Mouse (Mus musculus) lung, postnatal 10 days (tissue): ENCODE measurements at regions not wholly inside any gene's neighbourhood (a gene's known extent, or its start where the extent isn't known, plus 50 kb on each side); places are given as distances from the start of the nearest gene placed in this dataset.
A peak's percentile ranks its signal among the peaks of the same experiment; 100 is the strongest.

Experiments
- DNase-seq: peaks from one replicate; pipeline ENCODE4 v3.0.0; 2021

DNA sequence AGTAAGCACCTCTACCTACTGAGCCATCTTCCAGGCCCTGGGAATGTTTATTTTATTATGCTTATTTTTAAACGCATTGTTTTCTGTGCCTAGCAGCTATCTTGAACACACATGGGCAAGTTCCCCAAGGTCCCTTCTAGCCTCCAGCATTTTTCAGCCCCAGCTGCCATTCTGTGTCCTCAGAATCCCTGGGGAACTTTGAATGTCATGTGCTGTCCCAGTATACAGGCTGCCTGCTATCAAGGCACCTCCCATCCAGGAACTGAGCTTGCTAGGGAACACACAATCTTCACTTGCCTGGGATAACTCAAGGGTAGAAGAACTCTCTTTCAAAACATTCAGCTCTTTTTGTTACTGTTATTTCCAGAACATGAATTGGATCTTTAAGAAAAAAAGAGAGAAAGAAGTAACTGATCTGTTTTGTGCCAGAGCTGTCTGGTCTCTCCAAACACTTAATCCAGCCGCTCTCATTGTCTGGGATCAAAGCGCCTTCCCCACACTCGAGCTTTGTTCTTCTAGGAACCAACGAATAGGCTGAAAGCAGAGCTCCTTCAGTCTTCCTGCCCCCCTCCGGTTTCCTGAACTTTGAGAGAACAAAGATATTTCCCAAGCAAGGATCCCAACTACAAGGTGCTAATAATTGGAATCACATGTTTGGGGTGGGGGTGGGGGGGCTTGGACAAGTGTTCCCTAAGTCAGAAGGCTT, 657.1 kb upstream of the Cdh11 start:
- peak; percentile 58 for DNase-seq

DNA sequence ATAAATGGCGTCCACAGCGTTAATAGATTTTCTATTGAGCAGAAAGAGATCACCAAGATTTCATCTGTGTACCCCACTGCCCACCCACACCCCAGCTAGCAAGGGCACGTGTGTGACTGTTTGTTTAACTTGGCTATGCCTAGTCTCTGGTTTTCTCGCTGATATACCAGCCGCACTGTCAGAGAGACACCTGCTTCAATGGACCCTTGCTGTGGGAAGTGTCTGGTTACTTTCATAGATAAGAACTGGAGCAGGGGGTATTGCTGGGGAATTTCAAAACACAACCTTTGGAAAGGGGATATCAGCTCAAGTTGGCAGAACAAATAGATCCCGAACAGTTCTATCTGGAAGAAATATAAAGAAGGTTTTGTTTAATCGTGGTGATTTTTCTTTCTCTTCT, 656.8 kb upstream of the Cdh5 start:
- no peak for DNase-seq

DNA sequence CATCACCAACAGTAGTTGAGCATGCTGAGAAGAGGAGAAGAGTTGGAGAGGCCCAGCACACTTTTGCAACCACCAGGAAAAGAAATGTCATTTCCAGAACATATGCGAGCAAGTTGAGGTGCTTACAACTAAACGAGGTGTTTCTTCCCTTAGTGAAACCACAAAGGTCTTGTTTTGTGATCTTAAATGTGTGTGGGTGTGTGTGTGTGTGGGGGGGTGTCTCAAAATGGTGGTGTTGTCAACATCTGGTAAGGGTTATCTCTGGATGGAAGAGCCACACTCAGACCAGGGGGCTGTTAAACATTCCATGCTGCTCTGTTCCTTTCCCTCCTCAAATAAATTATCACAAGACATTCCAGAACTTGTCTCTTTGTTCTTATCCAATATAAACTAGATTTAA, 656.0 kb upstream of the Cdh5 start:
- DNase-seq: no peak

DNA sequence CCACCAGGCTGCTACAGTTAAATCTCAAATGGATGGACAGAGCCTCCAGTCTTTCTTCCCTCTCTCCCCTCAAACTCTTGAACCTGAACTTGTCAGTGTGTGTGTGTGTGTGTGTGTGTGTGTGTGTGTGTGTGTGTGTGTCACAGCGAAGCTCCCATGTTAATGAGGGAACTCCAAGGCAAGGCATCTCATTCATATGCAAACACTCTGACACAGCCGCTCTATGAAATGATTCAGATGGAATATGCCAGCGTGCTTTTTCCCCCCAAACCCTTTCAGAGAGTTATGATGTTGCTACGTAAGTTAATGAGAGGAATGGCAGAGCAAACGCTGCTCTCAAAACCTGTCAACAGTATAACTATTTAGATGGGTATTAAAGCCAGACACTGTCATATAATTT, 653.5 kb upstream of the Cdh5 start:
- no peak for DNase-seq

DNA sequence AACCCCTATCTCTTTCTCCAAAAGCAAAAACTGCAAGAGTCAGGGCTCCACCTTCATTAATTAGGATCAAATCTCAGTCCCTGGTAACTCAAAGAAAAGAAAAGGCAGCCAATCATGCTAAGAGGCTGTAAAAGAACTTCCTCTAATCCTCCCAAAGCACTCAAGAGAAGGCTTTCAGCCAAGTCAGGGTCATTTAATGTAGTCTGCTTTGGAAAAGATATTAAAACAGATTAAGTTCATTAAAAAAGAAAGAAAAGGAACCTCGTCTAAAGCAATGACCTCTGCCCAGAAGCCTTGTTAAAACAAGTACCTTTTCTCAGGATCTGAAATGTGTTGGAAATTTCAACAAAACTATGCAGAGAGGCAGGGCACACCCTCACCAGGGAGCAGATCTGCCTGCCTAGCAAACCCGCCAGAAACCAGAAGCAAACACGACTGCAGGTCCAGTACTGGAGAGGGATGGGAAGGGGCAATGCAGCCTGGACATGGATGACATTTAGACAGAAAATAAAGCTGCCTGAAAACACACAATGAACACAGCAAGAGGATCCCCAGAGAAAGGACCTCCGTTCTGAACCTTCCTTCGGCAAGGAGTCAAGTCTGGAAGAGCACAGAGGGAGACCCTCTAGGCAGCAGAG, 649.9 kb upstream of the Cdh5 start:
- no peak for DNase-seq

DNA sequence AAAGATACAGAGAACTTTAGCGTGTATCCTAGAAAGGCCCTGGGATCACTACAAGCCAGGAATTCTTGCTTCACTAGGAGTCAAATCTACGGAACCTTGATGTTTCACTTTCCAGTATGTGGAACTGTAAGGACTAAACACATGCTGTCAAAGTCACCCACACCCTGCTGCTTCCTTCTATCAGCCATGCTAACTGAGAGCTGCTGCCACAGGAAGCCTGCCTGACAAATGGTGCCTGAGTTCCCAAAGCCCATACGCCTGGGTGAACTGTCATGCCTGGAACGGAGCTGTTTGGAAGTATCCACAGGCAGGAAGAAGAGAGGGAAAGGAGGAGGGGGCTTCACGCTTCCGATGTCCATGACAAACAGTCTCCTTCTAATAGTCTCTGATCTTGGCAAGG, 644.2 kb upstream of the Cdh5 start:
- DNase-seq: no peak

DNA sequence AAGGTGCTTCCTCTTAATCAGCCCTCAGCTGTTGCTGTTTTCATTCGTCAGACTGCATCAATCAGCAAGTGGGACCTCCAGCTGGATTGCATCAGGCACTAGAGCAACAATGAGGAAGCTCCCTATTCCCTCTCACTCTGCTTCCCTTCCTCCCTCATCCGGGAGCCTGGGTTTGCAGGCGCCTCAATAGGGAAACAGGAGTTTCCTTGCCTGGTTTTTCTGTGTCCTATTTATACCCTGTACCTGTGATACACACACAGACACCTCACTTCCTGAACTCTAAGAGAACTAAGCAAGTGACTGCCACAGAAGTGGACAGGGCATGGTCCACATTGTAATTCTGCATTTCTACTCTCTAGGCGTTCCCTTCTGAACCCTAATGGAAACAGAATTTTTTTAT, 637.9 kb upstream of the Cdh5 start:
- DNase-seq: peak; percentile 11

DNA sequence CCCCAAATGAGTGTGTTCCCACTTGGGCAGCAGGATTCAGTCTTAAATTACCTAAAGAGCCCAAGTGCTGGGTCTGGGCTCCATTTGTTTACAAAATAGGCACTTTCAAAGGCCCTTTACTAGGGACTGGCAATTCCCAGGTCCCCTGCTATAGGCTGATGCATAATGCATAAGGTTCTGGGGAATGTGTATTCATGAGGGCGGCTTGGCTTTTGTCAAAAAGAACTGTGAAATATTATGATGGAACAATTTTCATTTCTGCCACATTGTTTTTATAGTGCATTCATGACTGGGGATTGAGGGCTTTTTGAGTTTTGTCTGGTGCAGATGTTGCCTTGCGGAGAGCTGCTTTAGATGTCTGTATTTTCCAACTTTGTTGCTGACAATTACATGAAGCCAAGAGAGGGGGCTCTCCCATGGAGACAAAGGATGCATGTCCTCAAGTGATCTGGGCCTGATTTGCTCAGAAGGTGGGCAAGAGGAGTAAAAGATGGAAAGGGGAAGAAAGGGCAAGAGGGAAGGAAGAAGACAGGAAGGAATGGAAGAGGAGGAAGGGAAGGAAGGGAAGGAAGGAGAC, 636.6 kb upstream of the Cdh5 start:
- DNase-seq: no peak

DNA sequence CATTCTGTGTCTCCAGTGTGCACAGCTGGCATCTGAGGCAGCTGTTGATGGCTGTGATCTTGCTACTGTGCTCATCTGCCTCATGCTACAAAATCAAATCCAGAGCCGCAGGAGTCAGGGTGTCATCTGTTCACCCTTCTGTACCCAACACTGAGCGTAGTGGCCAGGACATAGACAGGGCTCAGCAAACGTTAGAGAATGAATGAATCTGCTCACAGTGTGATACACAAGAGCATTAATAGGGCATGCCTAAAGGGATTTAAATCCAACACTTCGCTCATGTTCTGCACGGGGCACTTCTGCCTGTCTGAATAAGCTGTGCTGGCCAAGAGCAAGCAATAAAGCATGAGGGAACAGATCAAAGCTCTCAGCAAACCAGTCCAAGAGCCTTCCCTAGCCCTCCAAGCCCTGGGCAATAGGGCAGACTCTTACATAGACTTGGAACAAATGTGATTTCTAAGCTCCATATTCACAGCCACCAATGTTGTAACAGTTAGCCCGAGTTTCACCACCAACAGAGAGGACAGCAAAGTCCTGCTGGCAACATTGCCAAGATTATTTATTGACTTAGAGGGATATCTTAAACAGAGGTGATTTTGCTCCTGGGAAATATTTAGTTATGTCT, 633.8 kb upstream of the Cdh5 start:
- peak; percentile 5 for DNase-seq

DNA sequence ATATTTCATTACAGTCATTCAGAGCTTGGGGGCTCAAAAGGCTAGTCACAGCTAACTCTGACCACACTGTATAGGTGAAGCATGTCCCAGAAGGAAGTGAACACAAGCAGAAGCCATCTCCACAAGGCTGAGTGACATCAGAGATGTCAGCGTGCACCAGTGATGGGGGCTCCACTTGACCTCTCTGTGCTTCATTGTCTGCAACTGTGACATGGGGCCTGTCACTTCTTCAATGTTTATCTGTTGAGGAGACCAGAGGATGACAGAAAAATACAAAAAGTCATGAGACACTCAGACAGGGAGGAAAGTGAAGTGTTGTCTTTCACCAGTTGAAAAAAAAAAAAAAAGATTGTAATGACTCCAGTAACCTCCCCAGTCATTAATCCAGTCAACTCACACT, 632.4 kb upstream of the Cdh5 start:
- DNase-seq: no peak

DNA sequence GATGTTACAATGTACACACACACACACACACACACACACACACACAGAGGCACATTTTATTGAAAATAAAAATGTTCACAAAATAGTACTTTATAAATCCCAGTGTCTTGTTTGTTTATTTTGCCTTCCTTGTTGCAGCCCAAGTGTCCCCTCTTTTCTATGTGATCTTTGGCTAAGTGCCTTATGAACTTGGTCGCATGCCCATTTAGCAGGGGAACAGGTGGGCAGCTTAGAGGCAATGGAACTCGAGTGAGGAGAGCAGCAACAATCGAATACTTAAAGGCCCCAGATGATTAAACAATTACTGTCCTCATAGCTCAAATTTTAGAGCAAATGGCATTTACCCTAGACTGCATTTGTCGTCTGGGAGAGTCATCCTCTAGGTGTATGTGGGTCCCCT, 631.1 kb upstream of the Cdh5 start:
- DNase-seq: no peak

DNA sequence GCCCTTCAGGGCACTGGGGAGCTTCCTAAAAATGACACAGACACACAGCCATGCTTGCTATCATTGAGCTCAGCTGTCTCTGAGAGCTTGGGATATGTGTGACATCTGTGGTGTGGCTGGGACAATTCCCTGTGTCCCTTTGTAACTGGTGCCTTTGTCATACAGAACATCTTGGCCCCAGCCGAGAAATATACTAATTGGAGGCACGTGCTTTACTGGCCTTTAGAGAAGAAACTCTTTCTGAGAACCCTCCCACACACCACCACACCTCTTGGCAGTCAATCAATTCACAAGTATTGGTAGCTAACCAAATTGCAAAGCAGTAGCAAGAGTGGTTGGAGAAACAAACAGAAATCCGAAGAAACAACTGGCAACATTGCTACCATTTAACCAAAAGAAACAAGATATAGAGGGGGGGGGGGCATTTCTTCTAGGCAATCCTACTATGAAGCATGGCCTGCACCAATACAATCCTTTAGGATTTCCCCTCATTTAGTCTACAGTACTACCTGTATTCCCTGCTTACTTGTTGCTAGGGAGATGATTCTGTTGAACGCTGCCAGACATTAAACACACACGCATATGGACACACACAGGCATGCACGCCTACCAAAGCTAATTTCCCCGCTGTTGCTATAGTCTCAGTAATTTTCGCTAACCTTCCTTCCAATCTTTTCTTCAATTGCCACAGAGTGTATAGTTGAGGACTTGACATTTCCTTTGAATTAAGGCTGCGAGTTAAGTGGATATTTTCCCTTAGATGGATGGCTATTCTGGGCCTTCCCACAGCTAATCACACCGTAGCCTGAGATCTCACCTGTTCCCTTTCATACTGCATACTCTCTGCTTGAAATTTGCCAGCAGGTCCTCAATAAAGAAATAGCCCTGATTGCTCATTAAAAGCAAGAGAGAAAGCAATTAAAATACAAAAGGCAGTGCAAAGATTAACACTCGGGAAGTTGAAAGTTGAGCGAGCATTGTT, 625.3 kb upstream of the Cdh5 start:
- DNase-seq: no peak

DNA sequence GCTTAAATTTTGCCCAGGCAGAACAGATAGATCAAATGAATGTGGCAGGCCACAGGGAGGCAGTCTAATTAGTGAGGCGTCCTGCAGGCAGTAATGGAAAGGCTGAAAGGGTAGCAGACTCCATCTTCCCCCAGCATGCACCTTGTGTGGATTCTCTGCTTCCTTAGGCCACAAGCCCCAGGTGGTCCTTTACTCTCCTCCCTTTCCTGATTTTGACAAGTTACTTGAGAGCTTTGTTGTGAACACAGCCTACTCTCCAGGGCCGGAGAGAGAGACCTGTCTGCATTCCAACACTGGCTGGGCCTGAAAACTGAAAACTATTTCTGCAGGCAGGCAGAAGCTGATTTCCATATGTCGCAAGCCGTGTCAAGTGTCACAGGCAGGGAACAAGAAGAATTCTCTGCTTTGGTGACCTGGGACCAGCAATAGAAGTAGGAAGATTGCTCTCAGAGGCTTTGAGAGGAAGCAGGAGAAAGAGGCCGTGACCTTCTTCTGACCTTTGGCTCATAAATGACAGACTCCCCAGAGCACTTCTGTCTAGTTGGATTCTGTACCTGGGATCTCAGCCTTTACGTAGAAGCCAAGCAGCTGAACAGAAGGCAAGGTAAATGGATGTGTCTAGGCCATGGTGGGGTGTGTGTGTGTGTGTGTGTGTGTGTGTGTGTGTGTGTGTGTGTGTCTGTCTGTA, 619.2 kb upstream of the Cdh5 start:
- no peak for DNase-seq

DNA sequence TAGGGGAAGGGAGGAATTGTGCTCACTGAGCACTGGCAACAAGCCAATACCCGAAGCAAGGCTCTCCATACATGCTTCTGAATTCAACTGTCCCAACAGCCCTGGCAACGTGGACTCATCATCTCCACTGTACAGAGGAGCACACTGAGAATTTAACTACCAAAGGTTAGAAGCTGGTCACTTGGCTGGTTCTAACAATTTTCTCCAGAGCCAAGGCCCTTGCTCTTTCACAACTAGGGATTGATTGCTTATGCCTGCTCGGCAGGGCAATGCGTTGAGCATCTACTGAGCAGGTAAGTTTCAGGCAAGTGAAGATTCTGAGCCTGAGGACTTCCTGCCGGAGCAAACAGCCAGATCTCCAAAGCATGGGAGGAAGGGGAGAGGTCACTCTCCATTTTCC, 616.0 kb upstream of the Cdh5 start:
- DNase-seq: no peak

DNA sequence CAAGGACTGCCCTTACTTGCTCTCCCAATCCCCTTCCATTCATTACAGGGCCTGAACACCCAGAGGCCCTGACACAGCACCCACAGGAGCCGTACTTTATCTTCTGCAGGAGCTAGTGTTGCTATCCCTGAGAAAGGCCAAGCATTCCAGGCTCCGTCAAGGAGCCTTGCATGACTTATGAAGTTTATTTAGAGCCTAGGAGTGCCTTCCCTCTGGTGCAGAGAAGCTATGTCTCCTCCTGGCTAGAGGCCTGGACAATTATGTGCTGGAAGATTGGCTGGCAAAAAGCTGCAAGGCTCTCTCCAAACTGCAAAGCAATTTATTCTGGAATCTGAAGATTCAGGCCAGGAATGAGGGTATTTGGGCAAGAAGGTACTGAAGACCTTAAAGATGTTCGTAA, 612.0 kb upstream of the Cdh5 start:
- DNase-seq: peak; percentile 54

DNA sequence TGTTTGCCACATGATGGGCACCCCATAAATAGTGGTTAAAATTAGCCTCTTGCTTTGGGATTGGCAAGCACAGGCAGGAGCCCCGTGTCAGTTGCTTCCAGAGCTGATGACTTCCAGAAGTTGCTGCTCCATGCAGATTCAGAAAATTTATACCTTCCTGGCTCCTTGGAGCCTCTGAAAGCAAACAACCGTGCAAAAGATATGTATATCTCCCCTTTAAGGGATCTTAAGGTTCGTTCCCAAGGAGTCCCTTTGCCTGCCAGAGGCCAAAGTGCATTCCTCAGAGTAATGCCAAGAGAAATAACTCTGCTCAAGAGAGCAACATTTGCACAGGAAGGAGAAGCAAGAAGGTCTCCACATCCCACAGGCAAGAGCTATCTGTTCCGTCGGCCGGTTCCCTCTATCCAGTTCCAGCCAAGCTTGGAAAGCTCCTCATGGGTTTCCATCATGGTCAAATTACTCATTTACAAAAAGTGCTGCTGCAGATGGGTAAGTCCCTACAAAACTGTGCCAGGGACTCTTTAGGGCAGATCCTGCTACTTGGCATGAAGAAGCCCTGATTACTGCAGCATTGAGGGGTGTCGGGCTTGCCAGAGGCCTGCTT, 608.4 kb upstream of the Cdh5 start:
- no peak for DNase-seq

DNA sequence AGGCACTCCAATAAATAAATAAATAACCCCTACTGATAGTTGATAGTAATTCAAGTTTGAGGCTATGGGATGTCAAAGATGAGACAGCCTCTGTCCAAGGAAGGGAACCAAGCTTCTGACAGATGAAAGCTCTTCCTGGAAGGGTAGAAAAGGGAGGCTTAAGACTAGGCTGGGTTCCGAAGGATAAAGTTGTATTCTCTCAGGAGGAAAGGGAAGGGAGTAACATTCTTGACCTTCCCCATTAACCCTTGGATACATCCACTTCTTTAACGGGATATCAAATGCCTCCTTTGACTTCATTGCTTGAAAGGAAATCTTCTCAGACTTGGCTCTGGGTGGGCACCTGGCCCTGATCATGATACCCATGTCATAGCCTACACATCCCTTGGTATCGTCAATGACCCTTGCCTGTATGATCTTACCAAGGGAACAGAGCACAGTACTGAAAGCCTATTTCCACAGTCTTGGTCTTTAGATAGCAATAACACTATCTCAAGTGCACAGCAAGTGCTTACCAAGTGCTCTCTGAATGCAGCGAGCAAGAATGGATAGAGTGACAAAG, 607.4 kb upstream of the Cdh5 start:
- no peak for DNase-seq

DNA sequence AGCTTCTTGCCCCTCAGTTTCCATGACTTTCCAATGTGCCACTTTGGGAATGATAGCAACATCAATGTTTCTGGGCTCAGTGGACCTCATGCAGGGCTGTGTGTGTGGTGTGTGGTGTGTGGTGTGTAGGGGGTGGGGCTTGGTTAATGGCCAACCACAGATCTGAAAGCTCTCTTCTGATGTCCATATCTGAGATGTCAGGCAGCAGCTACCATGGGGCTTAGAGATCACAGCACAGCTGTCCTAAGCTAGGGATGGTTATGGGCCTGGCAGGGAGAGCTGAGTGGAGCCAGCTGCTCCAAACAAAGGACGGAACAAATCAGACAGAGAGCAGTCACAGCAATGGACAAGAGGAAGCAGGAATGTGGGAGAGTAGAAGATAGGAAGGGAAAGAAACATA, 606.8 kb upstream of the Cdh5 start:
- peak; percentile 46 for DNase-seq

DNA sequence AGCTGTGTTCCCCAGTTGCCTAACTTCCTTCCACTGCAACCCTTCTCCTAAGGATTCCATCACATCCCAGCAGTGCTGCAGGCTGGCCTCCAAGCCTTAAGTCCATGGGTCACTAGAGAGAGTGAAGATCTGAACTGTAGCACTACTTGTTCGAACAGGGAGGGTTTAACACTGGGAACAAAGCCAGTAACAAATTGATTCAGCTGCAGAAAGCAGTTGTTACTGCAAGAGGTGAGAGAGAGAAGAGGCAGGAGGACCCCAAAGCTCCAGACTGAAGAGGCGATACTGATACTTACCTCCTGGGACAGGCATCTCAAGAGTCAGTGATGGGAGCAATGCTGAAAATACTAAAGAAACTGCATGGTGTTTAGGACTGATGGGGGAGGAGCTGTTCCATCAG, 600.1 kb upstream of the Cdh5 start:
- peak; percentile 69 for DNase-seq

DNA sequence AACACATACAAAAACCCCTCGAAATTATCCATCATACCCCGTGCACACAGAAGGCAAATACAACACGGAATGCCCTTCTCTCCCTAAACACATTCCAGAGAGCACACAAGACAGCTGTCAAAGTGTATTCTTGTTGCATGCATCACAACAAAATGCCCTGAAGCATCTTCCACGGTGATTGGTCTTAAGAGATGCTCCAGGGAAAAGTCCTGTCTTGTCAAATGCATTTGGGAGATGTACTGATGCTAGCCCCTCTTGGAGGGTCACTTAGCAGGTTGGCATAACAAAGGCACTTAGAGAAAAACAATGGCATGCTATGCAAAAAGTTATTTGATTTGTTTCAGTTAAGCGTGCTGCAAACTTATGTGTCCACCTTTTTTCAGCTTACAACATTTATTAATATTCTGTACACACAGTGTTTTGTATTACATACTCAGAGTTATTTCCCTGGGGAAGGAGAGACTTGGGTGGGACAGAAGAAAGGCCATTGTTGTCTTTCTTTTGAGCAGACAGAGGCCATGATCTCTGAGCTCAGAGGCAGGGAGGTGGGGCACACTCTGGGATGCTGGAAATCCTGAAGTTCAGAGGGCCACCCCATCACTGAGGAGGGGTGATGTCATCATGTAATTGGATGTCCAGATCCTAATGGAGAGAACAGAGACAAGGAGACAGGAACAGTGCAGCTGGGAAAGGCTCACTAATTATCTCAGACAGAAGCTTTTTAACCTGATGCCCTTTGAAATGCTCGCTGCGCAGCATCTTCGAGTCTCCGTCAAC, 598.2 kb upstream of the Cdh5 start:
- no peak for DNase-seq

DNA sequence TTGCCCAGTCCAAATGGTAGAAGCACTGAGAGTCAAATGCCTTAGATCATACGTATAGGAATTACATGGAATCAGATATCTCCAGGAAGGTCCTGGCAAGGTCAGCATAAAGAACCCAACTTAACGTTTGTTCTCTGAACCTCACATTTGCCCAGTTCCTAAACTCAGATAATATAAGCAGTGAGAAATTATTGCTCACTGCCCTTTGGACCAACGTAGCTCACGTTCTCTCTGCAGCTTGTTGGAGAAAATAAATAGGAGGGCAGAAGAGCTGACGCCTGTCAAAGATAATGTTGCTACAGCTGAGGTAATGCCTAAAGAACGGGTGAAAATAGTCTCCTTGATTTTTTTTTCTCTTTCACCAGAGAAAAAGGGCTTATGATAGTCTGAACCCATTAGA, 595.1 kb upstream of the Cdh5 start:
- DNase-seq: no peak
